Mouse (Mus musculus) ES-Bruce4 (cell line): ENCODE measurements around the gene Atl2. TPM values are rescaled to one million over a fixed set of nuclear protein-coding genes. Genes with fewer than 3 reads are reported as not detected.

Experiments
- H3K27ac ChIP-seq: 2 replicates; pipeline ENCODE4 v1.5.1; 2012; ENCODE audit warnings: low read length, inconsistent platforms; ENCODE audit not compliant: insufficient read depth
- H3K27me3 ChIP-seq: 2 replicates; pipeline ENCODE4 v1.6.1; 2012; ENCODE audit warnings: mild to moderate bottlenecking, low read length, inconsistent platforms; ENCODE audit not compliant: control insufficient read depth, poor library complexity, insufficient read depth, severe bottlenecking
- H3K36me3 ChIP-seq: 2 replicates; pipeline ENCODE4 v1.6.1; 2012; ENCODE audit warnings: inconsistent platforms, mild to moderate bottlenecking, low read length, moderate library complexity; ENCODE audit not compliant: control insufficient read depth, poor library complexity, insufficient read depth, severe bottlenecking
- H3K4me1 ChIP-seq: one replicate; pipeline ENCODE4 v1.8.1; 2011; ENCODE audit warnings: low read length; ENCODE audit not compliant: control insufficient read depth, insufficient read depth
- H3K4me3 ChIP-seq: 2 replicates; pipeline ENCODE4 v1.5.1; 2011; ENCODE audit warnings: low read depth, mild to moderate bottlenecking, low read length
- H3K9ac ChIP-seq: 2 replicates; pipeline ENCODE4 v1.6.1; 2012; ENCODE audit warnings: low read depth, mild to moderate bottlenecking, inconsistent platforms; ENCODE audit not compliant: poor library complexity, severe bottlenecking
- H3K9me3 ChIP-seq: replicated peaks from 2 replicates; pipeline ENCODE4 v1.6.1; 2012; ENCODE audit warnings: mild to moderate bottlenecking, low read length, inconsistent platforms; ENCODE audit not compliant: control insufficient read depth, poor library complexity, insufficient read depth, severe bottlenecking
- CTCF ChIP-seq: IDR thresholded peaks from one replicate; pipeline ENCODE4 v1.8.1; 2011; ENCODE audit warnings: low read depth, low read length
- EP300 ChIP-seq: IDR thresholded peaks from 2 replicates; pipeline ENCODE4 v1.6.1; 2011; ENCODE audit warnings: low read depth, low read length; ENCODE audit not compliant: insufficient read depth
- POLR2A ChIP-seq: IDR thresholded peaks from one replicate; pipeline ENCODE4 v1.8.1; 2011; ENCODE audit warnings: low read length; ENCODE audit not compliant: insufficient read depth
- polyA plus RNA-seq: library from polyadenylated mRNA; stranded (reverse); fragments of >200 nt; gene quantifications from 2 replicates; pipeline ENCODE4 v1.2.4, GENCODE M21; 2011; ENCODE audit warnings: low read depth; ENCODE audit not compliant: missing spikeins, insufficient read depth, insufficient read length

The Atl2 gene
- polyA plus RNA-seq, 1 experiment = 91.1 TPM

- TF ChIP-seq EP300 (no peak), CTCF (no peak), POLR2A (no peak)
- Histone ChIP-seq H3K36me3 (no peaks in the 10 kb centered on the region), H3K4me3 (no peak overlapping the region), H3K4me1 (no peaks in the 10 kb centered on the region), H3K9me3 (no peaks in the 10 kb centered on the region), H3K27me3 (no peaks in the 10 kb centered on the region; the same call in 1 of the 2 replicates), H3K9ac (no peak overlapping the region), H3K27ac (no peak overlapping the region)
These were observed 86.2 kb downstream of the Atl2 start for GRCm38 (mm10) chr17:79809491-79810316.

DNA sequence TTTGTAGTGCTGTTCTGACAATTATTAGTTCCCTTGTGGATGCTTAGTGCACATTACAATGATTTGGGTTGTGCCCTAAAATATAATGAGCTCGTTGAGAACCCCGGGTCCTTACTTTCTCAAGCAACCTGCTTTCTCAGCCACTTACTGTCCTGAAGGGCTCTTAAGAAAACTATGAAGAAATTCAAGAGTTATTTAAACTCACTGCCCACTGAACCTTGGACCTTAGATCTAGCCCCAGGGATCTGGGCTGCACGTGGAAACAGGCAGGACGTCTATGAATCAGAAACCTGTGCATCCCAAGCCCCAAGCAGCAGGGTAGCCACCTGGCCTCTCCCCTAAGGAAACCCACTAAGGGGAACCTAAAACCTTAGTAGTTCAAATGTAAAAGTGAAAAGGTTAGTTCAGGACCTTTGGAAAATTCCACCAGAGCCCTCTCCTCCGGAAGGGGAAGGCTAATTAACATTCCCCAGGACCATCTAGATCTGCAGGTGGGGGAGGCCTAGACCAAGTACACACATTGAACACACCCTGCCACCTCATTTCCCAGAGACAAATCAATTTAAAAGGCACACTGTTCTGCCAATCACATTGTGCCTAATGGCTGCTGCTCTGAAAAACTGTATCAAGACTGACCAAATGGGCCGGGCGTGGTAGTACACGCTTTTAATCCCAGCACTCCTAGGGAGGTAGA lies 88.5 kb downstream of the Atl2 start:
- TF ChIP-seq CTCF = no peak
- TF ChIP-seq EP300 = no peak
- no peak for TF ChIP-seq POLR2A
- Histone ChIP-seq H3K9me3 (no peaks in the 10 kb centered on the region), H3K9ac (no peak overlapping the region), H3K27ac (no peak overlapping the region), H3K27me3 (no peaks in the 10 kb centered on the region; the same call in 1 of the 2 replicates), H3K36me3 (no peaks in the 10 kb centered on the region), H3K4me3 (no peak overlapping the region), H3K4me1 (no peaks in the 10 kb centered on the region)

DNA sequence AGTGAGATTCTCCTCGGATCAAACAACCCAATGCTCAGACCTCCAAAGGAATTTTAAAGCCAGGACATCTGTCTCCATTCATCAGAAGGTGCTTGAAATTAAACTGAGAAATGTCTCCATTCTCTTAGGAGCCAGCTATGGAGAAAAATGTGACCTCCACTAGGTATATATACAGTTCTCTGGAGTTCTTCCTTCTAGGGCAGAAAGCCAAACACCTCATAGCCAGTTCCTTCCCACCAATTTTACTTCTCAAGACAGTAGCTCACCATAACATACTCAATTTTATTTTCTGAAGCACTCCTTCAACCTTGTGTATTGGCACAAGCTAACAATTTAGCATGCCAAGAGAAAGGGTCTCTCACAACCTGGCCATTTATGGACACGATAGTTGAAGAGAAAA lies 91.2 kb downstream of the Atl2 start:
- Histone ChIP-seq H3K27me3 (no peaks in the 10 kb centered on the region; the same call in 1 of the 2 replicates), H3K9me3 (no peaks in the 10 kb centered on the region), H3K36me3 (no peaks in the 10 kb centered on the region), H3K9ac (no peak overlapping the region), H3K27ac (no peak overlapping the region), H3K4me1 (no peaks in the 10 kb centered on the region), H3K4me3 (no peak overlapping the region)
- TF ChIP-seq EP300 (no peak), POLR2A (no peak)

- Histone ChIP-seq H3K4me1 (no peaks in the 10 kb centered on the region), H3K27ac (no peak overlapping the region), H3K4me3 (no peak overlapping the region), H3K9ac (no peak overlapping the region), H3K36me3 (no peaks in the 10 kb centered on the region), H3K9me3 (no peaks in the 10 kb centered on the region), H3K27me3 (no peaks in the 10 kb centered on the region)
- TF ChIP-seq POLR2A (no peak), EP300 (no peak), CTCF (no peak)
These were observed 93.9 kb downstream of the Atl2 start for GRCm38 (mm10) chr17:79802056-79802455.

GRCm38 (mm10) chr17:79798831-79799230 lies 97.1 kb downstream of the Atl2 start:
- H3K36me3 ChIP-seq = no peaks in the 10 kb centered on the region
- no peak overlapping the region for H3K9ac ChIP-seq
- no peaks in the 10 kb centered on the region for H3K9me3 ChIP-seq
- no peak overlapping the region for H3K27ac ChIP-seq
- no peak overlapping the region for H3K4me3 ChIP-seq
- TF ChIP-seq EP300 (no peak), POLR2A (no peak), CTCF (no peak)
- H3K27me3 ChIP-seq = no peaks in the 10 kb centered on the region
- H3K4me1 ChIP-seq = no peaks in the 10 kb centered on the region

Other genes starting within 250 kb of the Atl2 start
- gene Cyp1b1, start 181.1 kb downstream of the Atl2 start, polyA plus RNA-seq = 7.5 and 8.4 TPM in 2 replicates
- gene Hnrnpll, start 166.2 kb upstream of the Atl2 start, polyA plus RNA-seq = 73.4 and 77.4 TPM in 2 replicates
- gene Galm, start 231.3 kb upstream of the Atl2 start, polyA plus RNA-seq = 15.1 and 17.5 TPM in 2 replicates